Mouse (Mus musculus) thymus, adult 2 months (tissue): Measurements from ENCODE around the gene Prkn. TPM values are rescaled to one million over a fixed set of nuclear protein-coding genes. Genes with fewer than 3 reads are reported as not detected.

Source experiments
- DNase-seq: peaks from one replicate; pipeline ENCODE4 v3.0.0; 2021
- H3K27ac ChIP-seq: fragments of 200-500 bp; 2 replicates; pipeline ENCODE4 v1.5.1; 2012; ENCODE audit warnings: low read length, control low read depth; ENCODE audit not compliant: control insufficient read depth, insufficient read depth
- H3K27me3 ChIP-seq: fragments of 200-500 bp; 2 replicates; pipeline ENCODE4 v1.6.1; 2012; ENCODE audit warnings: mild to moderate bottlenecking, low read length, moderate library complexity, mixed read lengths; ENCODE audit not compliant: control insufficient read depth, insufficient read depth
- H3K36me3 ChIP-seq: fragments of 200-500 bp; 2 replicates; pipeline ENCODE4 v1.6.1; 2012; ENCODE audit warnings: mild to moderate bottlenecking, low read length, moderate library complexity; ENCODE audit not compliant: control insufficient read depth, insufficient read depth
- H3K4me1 ChIP-seq: fragments of 200-500 bp; replicated peaks from 2 replicates; pipeline ENCODE4 v1.6.1; 2012; ENCODE audit warnings: low read length; ENCODE audit not compliant: control insufficient read depth, insufficient read depth
- H3K4me3 ChIP-seq: fragments of 200-500 bp; 2 replicates; pipeline ENCODE4 v1.5.1; 2012; ENCODE audit warnings: mild to moderate bottlenecking, low read length, control low read depth, moderate library complexity; ENCODE audit not compliant: control insufficient read depth, insufficient read depth
- CTCF ChIP-seq: fragments of 200-500 bp; IDR thresholded peaks from 2 replicates; pipeline ENCODE4 v1.5.1; 2012; ENCODE audit warnings: mild to moderate bottlenecking, control low read depth, low read length, moderate library complexity, borderline replicate concordance; ENCODE audit not compliant: control insufficient read depth, poor library complexity, insufficient read depth; ENCODE audit errors: extremely low read depth
- POLR2A ChIP-seq: fragments of 200-500 bp; IDR thresholded peaks from 2 replicates; pipeline ENCODE4 v1.6.1; 2012; ENCODE audit warnings: mild to moderate bottlenecking, low read length, control low read depth, moderate library complexity; ENCODE audit not compliant: control insufficient read depth, poor library complexity, insufficient read depth; ENCODE audit errors: extremely low read depth
- WGBS: fragments of 180-500 bp; shearing (Covaris S2); methylation state at CpG from one replicate; pipeline ENCODE4 v1.1.7; 2018; 5-methylcytosine and 5-hydroxymethylcytosine counted together
- polyA plus RNA-seq: library from polyadenylated mRNA; depleted of rRNA; stranded (reverse); fragments of >200 nt; gene quantifications from 2 replicates; pipeline ENCODE4 v1.2.3, GENCODE M21; 2012

Gene Prkn
- polyA plus RNA-seq, 1 experiment = 1.4 TPM

DNA sequence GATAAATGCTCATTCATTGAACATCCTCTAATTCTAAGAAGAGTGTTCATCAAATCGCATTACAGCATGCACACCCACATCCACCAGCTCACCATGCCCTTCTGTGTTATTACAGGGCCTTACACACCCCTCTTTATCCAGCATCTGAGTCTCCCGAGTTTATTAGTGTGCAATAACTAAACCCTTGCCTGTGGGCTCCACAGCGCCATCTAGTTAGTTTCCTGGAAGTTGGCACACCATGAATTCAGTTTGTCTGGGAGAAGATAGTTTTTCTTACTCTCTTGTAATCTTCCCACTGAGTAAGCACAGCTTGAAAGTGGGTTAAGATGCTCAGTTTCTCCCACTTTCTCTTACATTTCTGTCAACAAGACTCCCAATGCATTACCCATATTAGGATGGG lies 781.3 kb downstream of the Prkn start:
- no peak for DNase-seq
- no peaks in the 10 kb centered on the region for H3K4me1 ChIP-seq
- TF ChIP-seq CTCF (no peak), POLR2A (no peak)
- no peaks in the 10 kb centered on the region for H3K27me3 ChIP-seq
- 55% methylated on average over 3 of the region's 3 CpGs for WGBS
- no peaks in the 10 kb centered on the region for H3K36me3 ChIP-seq
- H3K27ac ChIP-seq = no peak overlapping the region
- no peak overlapping the region for H3K4me3 ChIP-seq

DNA sequence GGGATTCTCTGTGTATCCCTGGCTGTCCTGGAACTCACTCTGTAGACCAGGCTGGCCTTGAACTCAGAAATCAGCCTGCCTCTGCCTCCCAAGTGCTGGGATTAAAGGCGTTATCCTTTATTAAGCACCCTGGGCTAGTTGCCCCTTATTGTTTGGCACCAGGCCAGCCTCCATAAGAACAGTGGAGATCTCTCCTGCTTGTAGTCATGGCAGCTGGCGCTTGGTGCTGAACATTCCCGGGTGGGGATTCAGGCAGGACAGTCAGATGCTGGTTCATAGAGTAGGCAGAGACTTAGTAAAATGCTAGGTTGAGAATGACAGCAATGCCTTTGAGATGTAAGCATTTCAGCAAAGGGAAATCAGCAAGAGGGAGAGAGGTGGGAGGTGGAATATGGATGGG lies 786.1 kb downstream of the Prkn start:
- Histone ChIP-seq H3K27ac (no peak overlapping the region), H3K36me3 (no peaks in the 10 kb centered on the region), H3K4me1 (no peaks in the 10 kb centered on the region), H3K27me3 (no peaks in the 10 kb centered on the region), H3K4me3 (no peak overlapping the region)
- no peak for DNase-seq
- WGBS = 97% methylated on average over 3 of the region's 3 CpGs
- no peak for TF ChIP-seq POLR2A
- no peak for TF ChIP-seq CTCF

- WGBS = 95% methylated on average over 11 of the region's 11 CpGs
- DNase-seq = no peak
- Histone ChIP-seq H3K36me3 (no peaks in the 10 kb centered on the region), H3K4me1 (no peaks in the 10 kb centered on the region), H3K4me3 (no peak overlapping the region), H3K27ac (no peak overlapping the region), H3K27me3 (no peaks in the 10 kb centered on the region)
- TF ChIP-seq CTCF (no peak), POLR2A (no peak)
Measured at GRCm38 (mm10) chr17:11635121-11635520, 794.9 kb downstream of the Prkn start.

- 82% methylated on average over 10 of the region's 10 CpGs for WGBS
- no peak for TF ChIP-seq POLR2A
- no peak for TF ChIP-seq CTCF
Measured at GRCm38 (mm10) chr17:11637642-11638041, 797.5 kb downstream of the Prkn start.

GRCm38 (mm10) chr17:11638451-11638850 lies 798.3 kb downstream of the Prkn start:
- no peaks in the 10 kb centered on the region for H3K4me1 ChIP-seq
- H3K27me3 ChIP-seq = no peaks in the 10 kb centered on the region
- TF ChIP-seq CTCF (no peak), POLR2A (no peak)
- DNase-seq = no peak
- no peak overlapping the region for H3K27ac ChIP-seq
- 83% methylated on average over 6 of the region's 6 CpGs for WGBS
- no peak overlapping the region for H3K4me3 ChIP-seq
- H3K36me3 ChIP-seq = no peaks in the 10 kb centered on the region

More at GRCm38 (mm10) chr17:11637642-11638041, 797.5 kb downstream of the Prkn start:
- Histone ChIP-seq H3K36me3 (no peaks in the 10 kb centered on the region), H3K4me3 (no peak overlapping the region), H3K27ac (no peak overlapping the region), H3K4me1 (no peaks in the 10 kb centered on the region), H3K27me3 (no peaks in the 10 kb centered on the region)
- no peak for DNase-seq

DNA sequence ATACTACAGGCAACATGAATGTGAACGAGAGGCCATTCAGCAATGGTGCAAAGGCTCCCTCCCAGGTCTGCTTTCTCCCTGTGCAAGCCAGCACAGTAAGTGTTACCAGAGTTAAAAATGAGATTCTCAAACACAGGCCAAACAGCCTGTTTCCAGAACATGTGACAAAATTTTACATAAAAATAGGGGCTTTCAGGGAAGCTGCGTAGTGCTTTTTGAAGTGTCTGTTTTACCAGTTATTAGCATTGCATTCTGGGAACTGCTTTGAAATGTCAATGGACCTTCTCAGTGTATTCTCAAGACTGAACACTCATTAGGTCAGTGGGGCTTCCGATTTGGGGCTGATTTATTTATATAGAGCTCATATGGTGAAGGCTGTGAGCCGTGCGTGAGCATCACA lies 799.6 kb downstream of the Prkn start:
- Histone ChIP-seq H3K4me3 (no peak overlapping the region), H3K36me3 (no peaks in the 10 kb centered on the region), H3K27me3 (no peaks in the 10 kb centered on the region), H3K27ac (no peak overlapping the region), H3K4me1 (no peaks in the 10 kb centered on the region)
- no peak for DNase-seq
- TF ChIP-seq CTCF (no peak), POLR2A (no peak)
- WGBS = 96% methylated on average over 5 of the region's 5 CpGs

GRCm38 (mm10) chr17:11642328-11642727 lies 802.1 kb downstream of the Prkn start:
- DNase-seq = no peak
- Histone ChIP-seq H3K4me3 (no peak overlapping the region), H3K36me3 (no peaks in the 10 kb centered on the region), H3K4me1 (no peaks in the 10 kb centered on the region), H3K27me3 (no peaks in the 10 kb centered on the region), H3K27ac (no peak overlapping the region)
- TF ChIP-seq POLR2A (no peak), CTCF (no peak)
- WGBS = 100% methylated on average over 1 of the region's 1 CpGs

DNA sequence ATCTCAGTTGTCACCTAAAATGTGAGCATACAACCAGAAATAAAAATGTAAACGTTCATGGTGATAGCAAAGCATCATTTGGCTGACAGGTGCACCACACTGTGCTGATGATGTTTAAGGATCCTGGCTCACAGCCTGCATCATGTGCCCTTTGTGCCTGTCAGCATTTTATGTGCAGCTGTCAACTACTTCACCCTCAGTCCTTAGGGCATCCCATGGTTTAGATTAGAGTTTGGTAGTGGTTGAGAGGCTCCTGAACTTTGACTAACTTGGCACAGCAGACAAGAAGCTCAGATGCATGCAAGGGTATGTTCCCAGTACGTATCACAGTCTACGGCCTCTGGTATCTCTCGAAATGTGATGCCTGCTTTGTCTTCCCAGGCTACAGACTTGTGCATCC lies 803.8 kb downstream of the Prkn start:
- Histone ChIP-seq H3K4me3 (no peak overlapping the region), H3K4me1 (no peaks in the 10 kb centered on the region), H3K27ac (no peak overlapping the region), H3K27me3 (no peaks in the 10 kb centered on the region), H3K36me3 (no peaks in the 10 kb centered on the region)
- TF ChIP-seq CTCF (no peak), POLR2A (no peak)
- 90% methylated on average over 4 of the region's 4 CpGs for WGBS
- DNase-seq = no peak
